Mouse (Mus musculus) heart, embryonic 14.5 days (tissue): ENCODE measurements at regions not wholly inside any gene's neighbourhood (a gene's known extent, or its start where the extent isn't known, plus 50 kb on each side); places are given as distances from the start of the nearest gene placed in this dataset.

Experiments used
- ATAC-seq: fragments of 200-750 bp; cut with Nextera tagmentation; 2 replicates; pipeline ENCODE4 v1.8.0; 2017; ENCODE audit warnings: low read depth, moderate TSS enrichment; ENCODE audit not compliant: insufficient number of reproducible peaks, insufficient read depth, low FRiP score
- H3K27ac ChIP-seq, 2 experiments: fragments of 200-500 bp in 1 of 2; fragments of 300-500 bp in 1 of 2; sonication (generic) in 1 of 2; replicated peaks in 1 of 2; 2 replicates each; pipeline ENCODE4 v1.5.1; 2012 to 2014; ENCODE audit warnings: low read depth in 2 of 2, low read length in 2 of 2, control low read depth in 1 of 2, mild to moderate bottlenecking in 1 of 2, mixed read lengths in 1 of 2; ENCODE audit not compliant: control insufficient read depth in 1 of 2, insufficient read depth in 1 of 2
- H3K27me3 ChIP-seq: fragments of 300-500 bp; sonication (generic); 2 replicates; pipeline ENCODE4 v1.6.1; 2014; ENCODE audit warnings: mild to moderate bottlenecking, low read length, control low read depth; ENCODE audit not compliant: control insufficient read depth, insufficient read depth
- H3K36me3 ChIP-seq: fragments of 300-500 bp; sonication (generic); 2 replicates; pipeline ENCODE4 v1.6.1; 2014; ENCODE audit warnings: mild to moderate bottlenecking, control low read depth, low read length, mixed read lengths; ENCODE audit not compliant: control insufficient read depth, insufficient read depth
- H3K4me1 ChIP-seq, 2 experiments: fragments of 200-500 bp in 1 of 2; fragments of 300-500 bp in 1 of 2; sonication (generic) in 1 of 2; 2 replicates each; pipeline ENCODE4 v1.6.1; 2012 to 2014; ENCODE audit warnings: low read length in 2 of 2, control low read depth in 1 of 2, mixed read lengths in 1 of 2; ENCODE audit not compliant: control insufficient read depth in 2 of 2, insufficient read depth in 2 of 2
- H3K4me2 ChIP-seq: fragments of 300-500 bp; sonication (generic); 2 replicates; pipeline ENCODE4 v1.6.1; 2014; ENCODE audit warnings: mild to moderate bottlenecking, low read length
- H3K4me3 ChIP-seq, 2 experiments: fragments of 200-500 bp in 1 of 2; fragments of 300-500 bp in 1 of 2; sonication (generic) in 1 of 2; 2 replicates each; pipeline ENCODE4 v1.5.1; 2012 to 2014; ENCODE audit warnings: low read length in 2 of 2, mild to moderate bottlenecking in 2 of 2, control low read depth in 1 of 2, low read depth in 1 of 2, moderate library complexity in 1 of 2; ENCODE audit not compliant: control insufficient read depth in 1 of 2, insufficient read depth in 1 of 2
- H3K9ac ChIP-seq: fragments of 300-500 bp; sonication (generic); 2 replicates; pipeline ENCODE4 v1.6.1; 2014; ENCODE audit warnings: mild to moderate bottlenecking, low read length
- H3K9me3 ChIP-seq: fragments of 300-500 bp; sonication (generic); 2 replicates; pipeline ENCODE4 v1.6.1; 2016; ENCODE audit warnings: low read length, control low read depth; ENCODE audit not compliant: control insufficient read depth
- WGBS: fragments of 180-500 bp; shearing (Covaris S2); extraction: QIAGEN DNeasy Blood & Tissue Kit; methylation state at CpG from one replicate; pipeline ENCODE4 v1.1.7; 2014; 5-methylcytosine and 5-hydroxymethylcytosine counted together

- Histone ChIP-seq H3K27me3 (no peaks in the 10 kb centered on the region), H3K27ac (peak overlapping the region in 1 of 2 experiments; percentile 30; a peak in 1 of 4 replicates), H3K4me2 (no peak overlapping the region), H3K4me1 (peaks cover 11 to 13% of the 10 kb centered on the region in 2 experiments; a peak in 3 of 4 replicates), H3K36me3 (no peaks in the 10 kb centered on the region), H3K9ac (no peak overlapping the region), H3K9me3 (no peaks in the 10 kb centered on the region), H3K4me3 (no peak overlapping the region)
- 68% methylated on average over 12 of the region's 12 CpGs for WGBS
- ATAC-seq = no peak
Observed at GRCm38 (mm10) chr5:146676470-146677150, 91.6 kb upstream of the Gpr12 start.

DNA sequence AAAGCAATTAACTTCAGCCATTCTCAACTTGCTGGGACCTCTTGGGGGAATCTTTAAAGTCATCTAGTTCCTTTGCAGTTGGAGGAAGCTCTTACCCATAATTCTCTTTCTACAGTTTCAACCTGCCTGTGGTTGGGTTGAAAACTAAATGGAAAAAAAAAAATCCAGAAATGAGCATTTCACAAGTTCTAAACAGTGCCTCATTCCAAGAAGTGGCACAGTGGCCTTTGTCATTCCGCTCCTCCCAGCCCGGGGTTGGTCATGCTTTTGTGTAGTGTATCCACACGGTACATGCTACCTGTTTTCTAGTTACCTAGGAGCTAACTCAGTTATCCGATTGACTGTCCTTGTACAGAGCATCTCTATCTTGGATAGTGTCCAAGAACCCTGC is 90.8 kb upstream of the Gpr12 start:
- Histone ChIP-seq H3K36me3 (no peaks in the 10 kb centered on the region), H3K9ac (no peak overlapping the region), H3K4me2 (no peak overlapping the region), H3K9me3 (no peaks in the 10 kb centered on the region), H3K4me3 (no peak overlapping the region), H3K27me3 (no peaks in the 10 kb centered on the region), H3K4me1 (peaks cover 11 to 13% of the 10 kb centered on the region in 2 experiments; a peak in 3 of 4 replicates), H3K27ac (peak overlapping the region; percentile 52 to 74)
- ATAC-seq = no peak
- whole genome bisulfite sequencing = 91% methylated on average over 4 of the region's 4 CpGs

- WGBS = 22% methylated on average over 19 of the region's 19 CpGs
- Histone ChIP-seq H3K9me3 (no peaks in the 10 kb centered on the region), H3K4me2 (no peak overlapping the region), H3K4me3 (no peak overlapping the region), H3K27ac (peak overlapping the region; percentile 52 to 74), H3K4me1 (peaks cover 11 to 13% of the 10 kb centered on the region in 2 experiments; a peak in 3 of 4 replicates), H3K9ac (0 out of 2 replicates have a peak overlapping the region, but pooled peaks have one; percentile 34), H3K36me3 (no peaks in the 10 kb centered on the region), H3K27me3 (no peaks in the 10 kb centered on the region)
- ATAC-seq = 0 out of 2 replicates have a peak, but pooled peaks have one; percentile 40
Observed at GRCm38 (mm10) chr5:146675006-146675886, 90.2 kb upstream of the Gpr12 start.

DNA sequence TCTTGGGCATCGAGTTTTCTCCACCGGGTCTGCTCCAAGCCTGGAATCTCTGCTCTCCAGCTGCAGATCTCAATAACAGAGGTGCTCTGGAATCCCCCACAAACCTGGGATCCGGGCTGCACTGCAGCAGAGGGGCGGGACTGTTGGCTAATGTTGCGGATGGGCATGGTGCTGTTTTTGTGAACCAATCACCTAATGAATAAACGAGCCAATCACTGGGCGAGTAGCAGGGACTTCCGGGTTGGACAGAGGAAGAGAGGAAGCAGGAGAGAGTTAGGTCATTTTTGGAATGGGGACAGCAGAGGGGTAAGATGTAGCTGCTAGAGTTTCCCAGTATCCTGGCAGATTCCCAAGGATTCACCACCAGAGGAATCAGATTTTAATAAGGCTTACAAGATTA is 76.7 kb upstream of the Gpr12 start:
- Histone ChIP-seq H3K27ac (no peak overlapping the region), H3K36me3 (no peaks in the 10 kb centered on the region), H3K9me3 (no peaks in the 10 kb centered on the region), H3K4me2 (no peak overlapping the region), H3K9ac (no peak overlapping the region), H3K27me3 (no peaks in the 10 kb centered on the region), H3K4me3 (no peak overlapping the region), H3K4me1 (no peaks in the 10 kb centered on the region)
- ATAC-seq = no peak
- 72% methylated on average over 8 of the region's 8 CpGs for WGBS

DNA sequence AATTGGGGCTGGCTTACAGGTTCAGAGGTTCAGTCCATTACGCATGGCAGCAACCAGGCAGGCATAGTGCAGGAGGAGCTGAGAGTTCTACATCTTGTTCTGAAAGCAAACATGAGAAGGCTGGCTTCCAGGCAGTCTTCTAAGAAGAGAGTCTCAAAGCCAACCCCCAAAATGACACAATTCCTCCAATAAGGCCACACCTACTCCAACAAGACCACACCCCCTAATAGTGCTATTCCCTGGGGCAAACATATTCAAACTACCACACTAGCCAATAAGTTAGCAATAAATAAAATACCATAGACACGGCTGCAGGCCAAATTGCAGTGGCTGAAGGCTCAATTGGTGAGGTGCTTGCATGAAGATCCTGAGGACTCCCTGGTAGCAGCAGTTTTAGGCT is 72.2 kb upstream of the Gpr12 start:
- no peak overlapping the region for H3K4me3 ChIP-seq
- no peak overlapping the region for H3K27ac ChIP-seq
- H3K36me3 ChIP-seq = no peaks in the 10 kb centered on the region
- no peak overlapping the region for H3K9ac ChIP-seq
- no peak for ATAC-seq
- H3K4me2 ChIP-seq = no peak overlapping the region
- H3K4me1 ChIP-seq = no peaks in the 10 kb centered on the region
- no peaks in the 10 kb centered on the region for H3K9me3 ChIP-seq
- 87% methylated on average over 2 of the region's 2 CpGs for WGBS
- no peaks in the 10 kb centered on the region for H3K27me3 ChIP-seq

- no peak for ATAC-seq
- no peaks in the 10 kb centered on the region for H3K9me3 ChIP-seq
- 48% methylated on average over 7 of the region's 7 CpGs for WGBS
- no peak overlapping the region for H3K4me2 ChIP-seq
- no peak overlapping the region for H3K9ac ChIP-seq
- H3K4me3 ChIP-seq = no peak overlapping the region
- no peaks in the 10 kb centered on the region for H3K36me3 ChIP-seq
- H3K27me3 ChIP-seq = no peaks in the 10 kb centered on the region
- H3K4me1 ChIP-seq = no peaks in the 10 kb centered on the region
- H3K27ac ChIP-seq = no peak overlapping the region
Observed at GRCm38 (mm10) chr5:146655394-146655793, 70.4 kb upstream of the Gpr12 start.

GRCm38 (mm10) chr5:146653686-146654450 is 68.8 kb upstream of the Gpr12 start:
- 79% methylated on average over 19 of the region's 19 CpGs for WGBS
- no peaks in the 10 kb centered on the region for H3K9me3 ChIP-seq
- H3K27ac ChIP-seq = no peak overlapping the region
- H3K36me3 ChIP-seq = no peaks in the 10 kb centered on the region
- no peaks in the 10 kb centered on the region for H3K4me1 ChIP-seq
- H3K4me3 ChIP-seq = no peak overlapping the region
- no peaks in the 10 kb centered on the region for H3K27me3 ChIP-seq
- ATAC-seq = no peak
- H3K9ac ChIP-seq = no peak overlapping the region
- H3K4me2 ChIP-seq = no peak overlapping the region
